Mouse (Mus musculus) heart, embryonic 12.5 days (tissue): ENCODE measurements around the gene Ddx27. TPM values are rescaled to one million over a fixed set of nuclear protein-coding genes. Genes with fewer than 3 reads are reported as not detected.
A peak's percentile ranks its signal among the peaks of the same experiment; 100 is the strongest.
"Not testable (repeated sequence)": the region's sequence is repeated elsewhere in the genome, so short reads cannot be mapped to it uniquely, and the experiment has no call there.

Experiments
- ATAC-seq: fragments of 200-750 bp; cut with Nextera tagmentation; 2 replicates; pipeline ENCODE4 v1.8.0; 2017; ENCODE audit warnings: moderate TSS enrichment, moderate library complexity; ENCODE audit not compliant: insufficient number of reproducible peaks, low FRiP score
- H3K27ac ChIP-seq: fragments of 300-500 bp; sonication (generic); 2 replicates; pipeline ENCODE4 v1.5.1; 2016; ENCODE audit warnings: mild to moderate bottlenecking, moderate library complexity; ENCODE audit not compliant: poor library complexity, severe bottlenecking
- H3K27me3 ChIP-seq: fragments of 300-500 bp; sonication (generic); replicated peaks from 2 replicates; pipeline ENCODE4 v1.6.1; 2016; ENCODE audit warnings: mild to moderate bottlenecking, moderate library complexity
- H3K36me3 ChIP-seq: fragments of 300-500 bp; sonication (generic); 2 replicates; pipeline ENCODE4 v1.6.1; 2016; ENCODE audit warnings: mild to moderate bottlenecking, moderate library complexity
- H3K4me1 ChIP-seq: fragments of 300-500 bp; sonication (generic); replicated peaks from 2 replicates; pipeline ENCODE4 v1.6.1; 2016; ENCODE audit warnings: mild to moderate bottlenecking
- H3K4me2 ChIP-seq: fragments of 300-500 bp; sonication (generic); 2 replicates; pipeline ENCODE4 v1.6.1; 2016; ENCODE audit warnings: mild to moderate bottlenecking, moderate library complexity
- H3K4me3 ChIP-seq: fragments of 300-500 bp; sonication (generic); 2 replicates; pipeline ENCODE4 v1.5.1; 2016; ENCODE audit warnings: mild to moderate bottlenecking
- H3K9ac ChIP-seq: fragments of 300-500 bp; sonication (generic); 2 replicates; pipeline ENCODE4 v1.6.1; 2016; ENCODE audit warnings: mild to moderate bottlenecking, moderate library complexity
- H3K9me3 ChIP-seq: fragments of 300-500 bp; sonication (generic); replicated peaks from 2 replicates; pipeline ENCODE4 v1.6.1; 2016; ENCODE audit warnings: mild to moderate bottlenecking, moderate library complexity
- WGBS: fragments of 180-500 bp; shearing (Covaris S2); methylation state at CpG from one replicate; pipeline ENCODE4 v1.1.7; 2016; 5-methylcytosine and 5-hydroxymethylcytosine counted together
- polyA plus RNA-seq: library from polyadenylated mRNA; unstranded; fragments of >200 nt; fragmentation: Nextera tagmentation; extraction: Ambion mirVana; gene quantifications from 2 replicates; pipeline ENCODE4 v1.2.1, GENCODE M21; 2016

Gene Ddx27
- polyA plus RNA-seq, 1 experiment from 2014 or later, result 33.7 TPM

- Histone ChIP-seq H3K4me3 (peak within 1 kb of the TSS; percentile 86), H3K27me3 (no peaks in the 10 kb centered on the region), H3K9ac (peak within 1 kb of the TSS; percentile 97), H3K4me1 (peaks cover 37% of the 10 kb centered on the region), H3K9me3 (no peaks in the 10 kb centered on the region), H3K4me2 (peak within 1 kb of the TSS; percentile 90), H3K36me3 (no peaks in the 10 kb centered on the region), H3K27ac (peak within 1 kb of the TSS; percentile 97)
- peak; percentile 100 for ATAC-seq
- WGBS, result under 1% methylated on average over 84 of the region's 88 CpGs
Measured at GRCm38 (mm10) chr2:166995796-166996532, 19.0 kb upstream of the Ddx27 start, which contains the start of gene Stau1. TSS of gene Stau1 (minus strand) at chr2:166996299.

GRCm38 (mm10) chr2:166996533-166996894 lies 18.5 kb upstream of the Ddx27 start:
- Histone ChIP-seq H3K9me3 (no peaks in the 10 kb centered on the region), H3K4me3 (peak overlapping the region; percentile 86), H3K4me1 (peaks cover 32% of the 10 kb centered on the region), H3K9ac (peak overlapping the region; percentile 73), H3K4me2 (peak overlapping the region; percentile 90), H3K27me3 (no peaks in the 10 kb centered on the region), H3K27ac (peak overlapping the region; percentile 60), H3K36me3 (no peaks in the 10 kb centered on the region)
- ATAC-seq, result 0 out of 2 replicates have a peak, but pooled peaks have one; percentile 7
- 39% methylated on average over 8 of the region's 8 CpGs for WGBS

- H3K4me1 ChIP-seq, result 0 out of 2 replicates have a peak, but pooled peaks cover 3% of the 10 kb centered on the region
Measured at GRCm38 (mm10) chr2:167001486-167001885, 13.5 kb upstream of the Ddx27 start.

GRCm38 (mm10) chr2:167004099-167004854 lies 10.7 kb upstream of the Ddx27 start:
- ATAC-seq, result no peak
- 45% methylated on average over 8 of the region's 8 CpGs for WGBS

More at GRCm38 (mm10) chr2:167001486-167001885, 13.5 kb upstream of the Ddx27 start:
- whole genome bisulfite sequencing, result 74% methylated on average over 9 of the region's 9 CpGs
- Histone ChIP-seq H3K36me3 (no peaks in the 10 kb centered on the region), H3K4me3 (no peak overlapping the region), H3K4me2 (no peak overlapping the region), H3K9ac (no peak overlapping the region), H3K9me3 (no peaks in the 10 kb centered on the region), H3K27me3 (no peaks in the 10 kb centered on the region), H3K27ac (no peak overlapping the region)
- ATAC-seq, result no peak

GRCm38 (mm10) chr2:167006355-167006754 lies 8.6 kb upstream of the Ddx27 start:
- 83% methylated on average over 2 of the region's 2 CpGs for WGBS
- H3K36me3 ChIP-seq, result no peaks in the 10 kb centered on the region
- peaks cover 11% of the 10 kb centered on the region for H3K4me1 ChIP-seq
- ATAC-seq, result no peak
- no peak overlapping the region for H3K4me3 ChIP-seq
- H3K27ac ChIP-seq, result no peak overlapping the region
- no peaks in the 10 kb centered on the region for H3K27me3 ChIP-seq
- no peaks in the 10 kb centered on the region for H3K9me3 ChIP-seq
- no peak overlapping the region for H3K4me2 ChIP-seq
- no peak overlapping the region for H3K9ac ChIP-seq

More at GRCm38 (mm10) chr2:167004099-167004854, 10.7 kb upstream of the Ddx27 start:
- Histone ChIP-seq H3K9ac (no peak overlapping the region), H3K9me3 (no peaks in the 10 kb centered on the region), H3K27ac (no peak overlapping the region), H3K36me3 (no peaks in the 10 kb centered on the region), H3K4me3 (no peak overlapping the region), H3K4me2 (no peak overlapping the region), H3K4me1 (peaks cover 10% of the 10 kb centered on the region), H3K27me3 (no peaks in the 10 kb centered on the region)

- H3K27ac ChIP-seq, result no peak overlapping the region
- ATAC-seq, result no peak
- H3K36me3 ChIP-seq, result no peaks in the 10 kb centered on the region
- no peaks in the 10 kb centered on the region for H3K9me3 ChIP-seq
- 77% methylated on average over 13 of the region's 13 CpGs for WGBS
- peaks cover 11% of the 10 kb centered on the region for H3K4me1 ChIP-seq
- no peak overlapping the region for H3K4me2 ChIP-seq
- H3K27me3 ChIP-seq, result no peaks in the 10 kb centered on the region
- H3K4me3 ChIP-seq, result no peak overlapping the region
- no peak overlapping the region for H3K9ac ChIP-seq
Measured at GRCm38 (mm10) chr2:167007001-167007491, 7.9 kb upstream of the Ddx27 start.

GRCm38 (mm10) chr2:167007565-167007964 lies 7.4 kb upstream of the Ddx27 start:
- not testable (repeated sequence) for H3K4me3 ChIP-seq, H3K9me3 ChIP-seq, H3K27ac ChIP-seq, ATAC-seq, H3K9ac ChIP-seq, H3K36me3 ChIP-seq, H3K27me3 ChIP-seq, H3K4me2 ChIP-seq
- H3K4me1 ChIP-seq, result peaks cover 11% of the 10 kb centered on the region
- 68% methylated on average over 4 of the region's 4 CpGs for WGBS

- ATAC-seq, result no peak
- Histone ChIP-seq H3K4me2 (no peak overlapping the region), H3K9ac (no peak overlapping the region), H3K4me3 (no peak overlapping the region), H3K27ac (no peak overlapping the region), H3K4me1 (peaks cover 11% of the 10 kb centered on the region), H3K36me3 (no peaks in the 10 kb centered on the region), H3K27me3 (no peaks in the 10 kb centered on the region), H3K9me3 (no peaks in the 10 kb centered on the region)
- WGBS, result 37% methylated on average over 4 of the region's 4 CpGs
Measured at GRCm38 (mm10) chr2:167009483-167009882, 5.5 kb upstream of the Ddx27 start.

- Histone ChIP-seq H3K27ac (no peak overlapping the region), H3K4me1 (peaks cover 14% of the 10 kb centered on the region), H3K27me3 (no peaks in the 10 kb centered on the region), H3K9me3 (no peaks in the 10 kb centered on the region), H3K36me3 (no peaks in the 10 kb centered on the region), H3K9ac (no peak overlapping the region), H3K4me2 (no peak overlapping the region), H3K4me3 (no peak overlapping the region)
- 84% methylated on average over 3 of the region's 3 CpGs for WGBS
- no peak for ATAC-seq
Measured at GRCm38 (mm10) chr2:167010546-167010945, 4.4 kb upstream of the Ddx27 start.

GRCm38 (mm10) chr2:167015382-167015718 lies 357 bp downstream of the Ddx27 start:
- H3K27me3 ChIP-seq, result no peaks in the 10 kb centered on the region
- H3K4me1 ChIP-seq, result peaks cover 17% of the 10 kb centered on the region
- peak; percentile 72 for ATAC-seq
- WGBS, result 0% methylated on average over 21 of the region's 21 CpGs
- H3K9ac ChIP-seq, result peak overlapping the region; percentile 84
- H3K4me2 ChIP-seq, result peak overlapping the region; percentile 86
- H3K27ac ChIP-seq, result no peak overlapping the region
- no peaks in the 10 kb centered on the region for H3K9me3 ChIP-seq
- peak overlapping the region; percentile 92 for H3K4me3 ChIP-seq
- peaks cover 28% of the 10 kb centered on the region for H3K36me3 ChIP-seq

GRCm38 (mm10) chr2:167019396-167019795 lies 4.4 kb downstream of the Ddx27 start:
- Histone ChIP-seq H3K27ac (no peak overlapping the region), H3K4me2 (no peak overlapping the region), H3K9ac (no peak overlapping the region), H3K4me3 (no peak overlapping the region), H3K36me3 (peaks cover 62% of the 10 kb centered on the region), H3K9me3 (no peaks in the 10 kb centered on the region), H3K27me3 (no peaks in the 10 kb centered on the region), H3K4me1 (peaks cover 17% of the 10 kb centered on the region)
- no peak for ATAC-seq
- 90% methylated on average over 10 of the region's 10 CpGs for WGBS
